Mouse (Mus musculus): ENCODE data around the gene Vpreb2. TPM values are rescaled to one million over a fixed set of nuclear protein-coding genes. Genes with fewer than 3 reads are reported as not detected.
"Not testable (repeated sequence)": the region's sequence is repeated elsewhere in the genome, so short reads cannot be mapped to it uniquely, and the experiment has no call there.

Vpreb2 gene
- polyA plus RNA-seq, 1 experiment, result not detected

GRCm38 (mm10) chr16:17992321-17992720 lies 12.1 kb downstream of the Vpreb2 start:
- DNase-seq (ENCODE audit: low read depth), result not testable (repeated sequence)

DNA sequence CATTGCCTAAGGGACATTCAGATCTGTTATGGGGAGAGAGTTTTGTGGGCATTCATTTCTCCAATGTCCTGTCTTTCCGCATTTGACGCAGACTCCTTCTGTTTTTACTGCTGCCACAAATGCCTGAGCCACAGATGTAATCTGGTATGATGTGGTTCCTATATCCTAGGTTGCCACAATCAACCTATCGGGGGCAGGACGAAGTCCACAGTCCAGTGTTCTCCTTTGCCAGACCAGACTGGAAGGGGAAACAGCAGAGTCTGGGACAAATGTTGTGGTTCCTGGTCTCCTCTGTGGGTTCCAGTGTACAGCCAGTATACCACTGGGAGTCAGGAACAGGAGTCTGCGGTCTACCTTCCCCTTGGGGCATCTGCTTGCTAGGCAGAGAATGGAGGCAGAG lies 19.4 kb downstream of the Vpreb2 start:
- no peak for DNase-seq (ENCODE audit: low read depth)

- DNase-seq (ENCODE audit: low read depth), result no peak
Measured at GRCm38 (mm10) chr16:18004589-18004988, 24.4 kb downstream of the Vpreb2 start.

DNA sequence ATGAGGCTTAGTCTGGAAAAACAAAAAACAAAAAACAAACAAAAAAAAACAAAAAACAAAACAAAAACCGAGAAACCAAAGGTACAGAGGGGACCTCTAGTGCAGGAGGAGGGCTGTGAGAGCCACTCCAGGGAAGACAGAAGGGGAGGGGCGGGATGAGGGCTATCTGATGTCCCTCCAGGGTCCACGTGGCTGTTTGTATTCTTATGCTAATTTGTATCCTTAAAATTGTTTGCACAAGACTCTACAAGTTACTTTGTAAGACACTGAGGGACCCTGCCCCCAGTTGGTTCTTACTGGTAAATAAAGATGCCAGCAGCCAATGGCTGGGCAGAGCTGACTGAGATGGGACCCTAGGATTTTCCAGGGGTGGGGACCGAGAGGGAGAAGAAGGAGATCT lies 26.9 kb downstream of the Vpreb2 start:
- no peak for DNase-seq (ENCODE audit: low read depth)

DNA sequence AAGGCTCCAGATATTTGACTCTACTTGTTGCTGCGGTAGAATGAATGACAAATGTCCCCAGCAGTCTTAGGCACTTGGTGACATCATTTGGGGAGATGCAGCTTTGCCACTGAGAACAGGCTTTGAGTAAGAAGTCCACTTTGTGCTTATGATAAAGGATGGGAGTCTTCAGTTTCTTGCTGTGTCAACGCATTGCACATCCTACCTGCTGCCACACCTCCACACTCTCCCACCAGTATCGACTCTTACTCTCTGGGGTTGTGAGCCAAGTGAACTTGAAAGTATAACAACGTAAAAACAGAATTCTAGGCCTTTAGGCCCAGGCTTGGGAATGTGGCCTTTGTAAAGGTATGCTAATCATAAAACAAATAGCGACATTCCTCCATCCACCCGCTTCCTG lies 30.9 kb downstream of the Vpreb2 start:
- no peak for DNase-seq (ENCODE audit: low read depth)

DNA sequence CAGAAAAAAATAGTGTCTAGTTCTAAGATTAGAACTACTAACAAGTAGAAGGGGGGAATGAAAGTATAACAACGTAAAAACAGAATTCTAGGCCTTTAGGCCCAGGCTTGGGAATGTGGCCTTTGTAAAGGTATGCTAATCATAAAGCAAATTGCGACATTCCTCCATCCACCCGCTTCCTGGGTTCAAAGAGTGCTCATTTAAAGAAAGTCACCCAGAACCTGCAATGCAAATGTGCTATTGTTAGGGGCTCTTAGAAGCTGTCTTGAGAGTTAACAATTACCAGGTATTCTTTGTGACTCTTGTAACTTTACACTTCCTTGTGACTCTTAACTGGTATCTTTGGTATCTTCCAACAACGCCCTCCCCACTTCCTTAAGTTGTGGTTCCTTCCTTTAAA lies 36.3 kb downstream of the Vpreb2 start:
- DNase-seq (ENCODE audit: low read depth), result not testable (repeated sequence)

DNA sequence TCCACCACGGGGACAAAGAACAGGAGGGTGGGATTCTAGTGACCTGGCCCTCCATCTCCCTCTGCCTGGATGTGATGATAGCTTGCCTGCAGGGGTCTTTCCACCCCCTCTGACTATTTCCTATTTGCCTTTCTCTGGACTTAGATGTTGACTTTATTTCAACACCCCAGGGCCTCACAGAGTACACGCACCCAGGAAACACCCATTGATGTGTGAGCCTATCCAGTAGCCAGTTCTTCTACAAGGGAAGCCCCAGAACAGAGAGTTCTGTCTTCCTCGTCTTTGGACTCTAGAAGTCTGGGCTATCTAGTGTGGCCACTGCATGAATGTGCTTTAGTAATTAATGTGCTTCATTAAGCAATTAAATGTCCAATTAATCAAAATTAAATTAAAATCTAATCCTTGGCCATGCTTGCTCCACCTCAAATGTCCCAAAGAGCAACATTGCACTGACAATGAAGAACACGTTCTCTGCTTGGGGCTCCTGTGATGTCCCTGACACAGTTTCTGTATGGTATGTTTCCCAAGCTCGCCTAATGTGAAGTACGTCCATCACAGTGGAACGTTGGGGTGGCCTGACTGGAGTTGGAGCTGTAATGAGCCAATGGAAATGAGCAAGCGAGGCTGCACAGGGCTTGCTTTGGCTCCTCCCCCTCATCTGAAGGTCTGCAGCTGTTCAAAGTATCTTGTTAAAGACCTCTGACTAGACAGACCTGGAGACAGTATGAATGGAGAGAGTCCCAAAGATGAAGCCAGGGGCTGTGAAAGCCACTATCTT lies 42.7 kb downstream of the Vpreb2 start:
- DNase-seq (ENCODE audit: low read depth), result no peak

- DNase-seq (ENCODE audit: low read depth), result no peak
Measured at GRCm38 (mm10) chr16:18027371-18027770, 47.1 kb downstream of the Vpreb2 start.

Other genes with a start within 250 kb of the Vpreb2 start
- 79.6 and 82.6 TPM in 2 replicates for gene Med15, start 247.5 kb upstream of the Vpreb2 start, polyA plus RNA-seq (2012; rRNA removed)
- 44.3 and 56.7 TPM in 2 replicates for gene Klhl22, start 220.8 kb upstream of the Vpreb2 start, polyA plus RNA-seq (2012; rRNA removed)
- gene Scarf2, start 183.1 kb upstream of the Vpreb2 start, polyA plus RNA-seq (2012; rRNA removed), result 29.3 and 32.9 TPM in 2 replicates
- gene B830017H08Rik, start 147.3 kb upstream of the Vpreb2 start, polyA plus RNA-seq (2012; rRNA removed), result not detected in 2 replicates
- gene Car15, start 142.1 kb upstream of the Vpreb2 start, polyA plus RNA-seq (2012; rRNA removed), result 1.1 and 1.2 TPM in 2 replicates
- gene Gm20518, start 88.8 kb upstream of the Vpreb2 start, polyA plus RNA-seq (2012; rRNA removed), result 0.35 and 0.51 TPM in 2 replicates
- gene Tssk1, start 86.2 kb upstream of the Vpreb2 start, polyA plus RNA-seq (2012; rRNA removed), result 0.31 and 0.53 TPM in 2 replicates
- gene Dgcr2, start 81.9 kb upstream of the Vpreb2 start, polyA plus RNA-seq (2012; rRNA removed), result 106 and 114 TPM in 2 replicates
- gene Tssk2, start 81.8 kb upstream of the Vpreb2 start, polyA plus RNA-seq (2012; rRNA removed), result 3.3 and 4.1 TPM in 2 replicates
- gene Ess2, start 69.1 kb upstream of the Vpreb2 start, polyA plus RNA-seq (2012; rRNA removed), result 22.5 and 28.2 TPM in 2 replicates
- 0.10 TPM in 1 of 2 replicates, not detected in the other for gene Gsc2, start 65.4 kb upstream of the Vpreb2 start, polyA plus RNA-seq (2012; rRNA removed)
- gene Slc25a1, start 52.2 kb upstream of the Vpreb2 start, polyA plus RNA-seq (2012; rRNA removed), result 302 and 354 TPM in 2 replicates
- 89.8 and 92.7 TPM in 2 replicates for gene Dgcr6, start 72.4 kb downstream of the Vpreb2 start, polyA plus RNA-seq (2012; rRNA removed)
- 83.4 and 90.0 TPM in 2 replicates for gene Prodh, start 109.8 kb downstream of the Vpreb2 start, polyA plus RNA-seq (2012; rRNA removed)
- 2.3 and 3.5 TPM in 2 replicates for gene Rtn4r, start 147.2 kb downstream of the Vpreb2 start, polyA plus RNA-seq (2012; rRNA removed)
- gene Ccdc188, start 237.5 kb downstream of the Vpreb2 start, polyA plus RNA-seq (2012; rRNA removed), result 0.12 and 0.32 TPM in 2 replicates

Data from gonadal fat pad, adult 2 months (tissue).